Mouse (Mus musculus) megakaryocyte-erythroid progenitor cell, adult 5-6 weeks (primary cell): Measurements from ENCODE around the gene Cd244a. TPM values are rescaled to one million over a fixed set of nuclear protein-coding genes. Genes with fewer than 3 reads are reported as not detected.

Source experiments
- ATAC-seq: replicated peaks from 2 replicates; pipeline ENCODE4 v1.8.0; 2016; ENCODE audit warnings: mild to moderate bottlenecking, inconsistent platforms; ENCODE audit not compliant: severe bottlenecking, poor library complexity, low FRiP score, low TSS enrichment
- total RNA-seq, 2 experiments: library from RNA; stranded (forward) in 1 of 2; stranded (reverse) in 1 of 2; fragments of 200-1000, 215-1000 nt in 1 of 2; fragments of >200 nt in 1 of 2; fragmentation: Nextera tagmentation in 1 of 2; gene quantifications; 2 replicates each; pipeline ENCODE4 v1.2.3; 2014 to 2017

Gene Cd244a
- total RNA-seq, 2 experiments from 2014 or later: 1.7 to 1.8 TPM

- no peak for ATAC-seq
Observed at GRCm38 (mm10) chr1:171640796-171641195, 81.8 kb downstream of the Cd244a start.

DNA sequence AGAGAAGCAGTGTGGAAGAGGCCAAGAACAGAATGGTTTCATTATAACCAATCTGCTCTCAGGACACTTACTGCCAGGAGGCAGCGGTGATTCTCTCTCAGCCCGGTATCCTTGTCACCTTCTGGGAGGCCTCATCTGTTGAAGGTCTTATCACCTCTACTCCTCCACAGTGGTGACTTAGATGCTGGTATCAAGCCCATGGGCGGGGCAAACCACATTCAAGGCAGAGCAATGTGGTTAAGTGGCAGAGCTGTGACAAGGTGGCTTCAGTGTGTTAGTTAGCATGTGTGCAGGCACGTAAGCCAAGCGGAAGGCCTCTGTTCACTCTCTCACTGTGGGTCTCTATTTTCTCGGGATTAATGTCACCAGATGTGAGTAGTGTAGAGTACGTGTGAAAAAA lies 84.6 kb downstream of the Cd244a start:
- ATAC-seq: peak; percentile 99

DNA sequence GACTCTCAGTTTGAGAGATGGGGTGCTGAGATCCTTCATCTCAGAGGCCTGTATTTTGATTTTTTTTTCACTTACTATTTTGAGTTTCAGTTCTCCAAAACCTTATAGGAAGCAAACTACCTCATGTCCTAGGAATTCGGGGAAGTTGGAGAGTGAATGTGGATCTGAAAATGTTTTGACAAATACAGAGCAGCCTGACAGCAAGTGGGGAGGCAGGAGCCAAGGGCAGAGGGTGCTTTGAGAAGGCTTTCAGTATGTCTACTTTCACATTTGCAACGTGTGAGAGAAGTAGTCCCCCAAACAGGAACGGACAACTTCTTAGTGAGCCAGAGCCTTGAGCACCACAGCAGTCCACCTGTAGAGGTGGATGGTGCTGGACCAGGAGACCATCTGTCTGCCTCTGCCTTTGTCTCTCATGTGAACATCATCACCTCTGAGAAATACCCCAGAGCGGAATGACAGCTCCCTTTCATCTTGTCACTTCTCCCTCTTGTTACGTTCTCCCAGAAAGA lies 87.5 kb downstream of the Cd244a start:
- ATAC-seq: no peak

GRCm38 (mm10) chr1:171647716-171648115 lies 88.7 kb downstream of the Cd244a start:
- no peak for ATAC-seq

DNA sequence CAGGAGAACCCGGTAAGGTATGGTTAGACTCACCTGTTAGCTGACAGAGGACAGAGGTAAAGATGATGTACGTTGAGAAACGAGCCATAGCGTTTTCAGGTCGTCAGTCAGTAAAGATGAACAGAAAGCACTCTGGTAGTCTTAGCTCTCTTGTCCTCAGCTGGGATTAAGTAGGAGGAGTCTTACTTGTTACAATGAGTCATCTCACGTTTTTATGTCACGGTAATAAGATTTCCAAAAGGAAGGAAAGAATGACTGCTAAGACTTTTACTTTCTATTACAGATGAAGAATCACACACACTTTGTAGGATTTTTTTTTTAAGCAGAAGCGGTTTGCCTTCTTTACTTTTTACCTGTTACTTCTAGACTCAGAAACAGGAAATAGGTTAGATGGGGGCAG lies 89.8 kb downstream of the Cd244a start:
- ATAC-seq: no peak

DNA sequence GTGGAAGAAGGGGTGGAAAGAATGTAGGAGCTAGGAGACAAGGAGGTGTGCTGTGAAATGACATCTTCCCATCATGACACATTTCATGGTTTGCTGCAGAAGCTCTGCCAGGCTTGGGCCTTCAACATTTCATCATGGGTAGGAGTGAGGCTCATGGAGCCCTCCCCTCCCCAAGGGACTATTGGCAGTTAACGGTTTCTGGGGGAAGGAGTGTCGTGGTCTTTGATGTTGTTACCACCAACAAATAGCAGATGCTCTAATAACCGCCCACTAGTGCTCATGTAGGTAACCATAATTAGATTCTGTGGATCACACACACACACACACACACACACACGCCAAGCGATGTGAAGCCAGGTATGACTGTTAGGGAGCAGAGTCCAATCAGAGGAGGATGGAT lies 93.7 kb downstream of the Cd244a start, which contains the start of gene Slamf7:
Gene Slamf7 (minus strand): TSS at position 302 of the 400 bp plus-strand sequence.
- ATAC-seq: no peak

- no peak for ATAC-seq
Observed at GRCm38 (mm10) chr1:171658561-171658991, 99.6 kb downstream of the Cd244a start.

Other genes with a start within 250 kb of the Cd244a start
- gene Dedd, start 230.0 kb upstream of the Cd244a start, total RNA-seq (2014; fragmentation: Nextera tagmentation): 22.4 and 38.5 TPM in 2 replicates
- 13.5 and 23.7 TPM in 2 replicates for gene Dedd, start 230.0 kb upstream of the Cd244a start, total RNA-seq (2017)
- gene Nit1, start 213.5 kb upstream of the Cd244a start, total RNA-seq (2014; fragmentation: Nextera tagmentation): 10.4 and 22.0 TPM in 2 replicates
- 39.2 and 42.4 TPM in 2 replicates for gene Nit1, start 213.5 kb upstream of the Cd244a start, total RNA-seq (2017)
- 45.1 and 97.3 TPM in 2 replicates for gene Pfdn2, start 213.5 kb upstream of the Cd244a start, total RNA-seq (2014; fragmentation: Nextera tagmentation)
- 66.2 and 101 TPM in 2 replicates for gene Pfdn2, start 213.5 kb upstream of the Cd244a start, total RNA-seq (2017)
- gene Klhdc9, start 198.4 kb upstream of the Cd244a start, total RNA-seq (2014; fragmentation: Nextera tagmentation): 0.20 TPM in 1 of 2 replicates, not detected in the other
- 0.80 TPM in 1 of 2 replicates, not detected in the other for gene Klhdc9, start 198.4 kb upstream of the Cd244a start, total RNA-seq (2017)
- not detected in 2 replicates for gene Nectin4, start 189.1 kb upstream of the Cd244a start, total RNA-seq (2014; fragmentation: Nextera tagmentation)
- gene Nectin4, start 189.1 kb upstream of the Cd244a start, total RNA-seq (2017): 0.14 and 0.27 TPM in 2 replicates
- 11.8 and 20.7 TPM in 2 replicates for gene Arhgap30, start 170.2 kb upstream of the Cd244a start, total RNA-seq (2014; fragmentation: Nextera tagmentation)
- gene Arhgap30, start 170.2 kb upstream of the Cd244a start, total RNA-seq (2017): 18.7 and 28.7 TPM in 2 replicates
- gene Usf1, start 147.9 kb upstream of the Cd244a start, total RNA-seq (2014; fragmentation: Nextera tagmentation): 24.1 and 32.0 TPM in 2 replicates
- 46.2 and 60.5 TPM in 2 replicates for gene Usf1, start 147.9 kb upstream of the Cd244a start, total RNA-seq (2017)
- not detected in 2 replicates for gene Tstd1, start 140.3 kb upstream of the Cd244a start, total RNA-seq (2014; fragmentation: Nextera tagmentation)
- gene Tstd1, start 140.3 kb upstream of the Cd244a start, total RNA-seq (2017): 1.1 TPM in 1 of 2 replicates, not detected in the other
- not detected in 2 replicates for gene F11r, start 121.7 kb upstream of the Cd244a start, total RNA-seq (2014; fragmentation: Nextera tagmentation)
- gene F11r, start 121.7 kb upstream of the Cd244a start, total RNA-seq (2017): 0.38 and 2.3 TPM in 2 replicates
- gene Alyref2, start 55.7 kb upstream of the Cd244a start, total RNA-seq (2014; fragmentation: Nextera tagmentation): 5.5 and 10.9 TPM in 2 replicates
- 3.5 and 5.3 TPM in 2 replicates for gene Alyref2, start 55.7 kb upstream of the Cd244a start, total RNA-seq (2017)
- not detected in 2 replicates for gene Itln1, start 23.9 kb upstream of the Cd244a start, total RNA-seq (2014; fragmentation: Nextera tagmentation)
- not detected in 2 replicates for gene Itln1, start 23.9 kb upstream of the Cd244a start, total RNA-seq (2017)
- gene Ly9, start 48.2 kb downstream of the Cd244a start, total RNA-seq (2014; fragmentation: Nextera tagmentation): 2.1 and 4.1 TPM in 2 replicates
- gene Ly9, start 48.2 kb downstream of the Cd244a start, total RNA-seq (2017): 5.3 and 9.6 TPM in 2 replicates
- 3.8 and 6.5 TPM in 2 replicates for gene Slamf7, start 93.8 kb downstream of the Cd244a start, total RNA-seq (2014; fragmentation: Nextera tagmentation)
- gene Slamf7, start 93.8 kb downstream of the Cd244a start, total RNA-seq (2017): 1.6 and 3.7 TPM in 2 replicates
- 26.9 and 36.0 TPM in 2 replicates for gene Cd48, start 122.8 kb downstream of the Cd244a start, total RNA-seq (2014; fragmentation: Nextera tagmentation)
- gene Cd48, start 122.8 kb downstream of the Cd244a start, total RNA-seq (2017): 24.7 and 43.8 TPM in 2 replicates
- 4.9 and 6.2 TPM in 2 replicates for gene Slamf1, start 207.9 kb downstream of the Cd244a start, total RNA-seq (2014; fragmentation: Nextera tagmentation)
- gene Slamf1, start 207.9 kb downstream of the Cd244a start, total RNA-seq (2017): 4.3 and 7.6 TPM in 2 replicates